Mouse (Mus musculus) thymus, adult 2 months (tissue): ENCODE measurements at regions not wholly inside any gene's neighbourhood (a gene's known extent, or its start where the extent isn't known, plus 50 kb on each side); places are given as distances from the start of the nearest gene placed in this dataset.

Experiments used
- CTCF ChIP-seq: fragments of 200-500 bp; IDR thresholded peaks from 2 replicates; pipeline ENCODE4 v1.5.1; 2012; ENCODE audit warnings: mild to moderate bottlenecking, control low read depth, low read length, moderate library complexity, borderline replicate concordance; ENCODE audit not compliant: control insufficient read depth, poor library complexity, insufficient read depth; ENCODE audit errors: extremely low read depth
- POLR2A ChIP-seq: fragments of 200-500 bp; IDR thresholded peaks from 2 replicates; pipeline ENCODE4 v1.6.1; 2012; ENCODE audit warnings: mild to moderate bottlenecking, low read length, control low read depth, moderate library complexity; ENCODE audit not compliant: control insufficient read depth, poor library complexity, insufficient read depth; ENCODE audit errors: extremely low read depth

GRCm38 (mm10) chr15:5506848-5507544 lies 263.0 kb upstream of the Ptger4 start:
- TF ChIP-seq POLR2A (no peak), CTCF (no peak)
